Mouse (Mus musculus) heart, embryonic 11.5 days (tissue): ENCODE data around the gene Sufu. TPM values are rescaled to one million over a fixed set of nuclear protein-coding genes. Genes with fewer than 3 reads are reported as not detected.
A peak's percentile ranks its signal among the peaks of the same experiment; 100 is the strongest.

Experiments
- ATAC-seq: fragments of 200-750 bp; cut with Nextera tagmentation; replicated peaks from 2 replicates; pipeline ENCODE4 v1.8.0; 2017; ENCODE audit warnings: moderate library complexity; ENCODE audit not compliant: insufficient number of reproducible peaks, low FRiP score, low TSS enrichment
- H3K27ac ChIP-seq: fragments of 300-500 bp; sonication (generic); 2 replicates; pipeline ENCODE4 v1.5.1; 2014; ENCODE audit warnings: mild to moderate bottlenecking, low read depth, low read length
- H3K27me3 ChIP-seq: fragments of 300-500 bp; sonication (generic); 2 replicates; pipeline ENCODE4 v1.6.1; 2014; ENCODE audit warnings: mild to moderate bottlenecking, low read length, mixed read lengths; ENCODE audit not compliant: control insufficient read depth, insufficient read depth
- H3K36me3 ChIP-seq: fragments of 300-500 bp; sonication (generic); 2 replicates; pipeline ENCODE4 v1.6.1; 2014; ENCODE audit warnings: mild to moderate bottlenecking, low read length, moderate library complexity, mixed read lengths; ENCODE audit not compliant: control insufficient read depth, insufficient read depth
- H3K4me1 ChIP-seq: fragments of 300-500 bp; sonication (generic); 2 replicates; pipeline ENCODE4 v1.6.1; 2014; ENCODE audit warnings: low read length; ENCODE audit not compliant: control insufficient read depth, insufficient read depth
- H3K4me2 ChIP-seq: fragments of 300-500 bp; sonication (generic); 2 replicates; pipeline ENCODE4 v1.6.1; 2014; ENCODE audit warnings: mild to moderate bottlenecking, moderate library complexity
- H3K4me3 ChIP-seq: fragments of 300-500 bp; sonication (generic); 2 replicates; pipeline ENCODE4 v1.5.1; 2014; ENCODE audit warnings: low read depth, low read length
- H3K9ac ChIP-seq: fragments of 300-500 bp; sonication (generic); 2 replicates; pipeline ENCODE4 v1.6.1; 2014; ENCODE audit warnings: mild to moderate bottlenecking, low read depth, low read length, moderate library complexity
- H3K9me3 ChIP-seq: fragments of 300-500 bp; sonication (generic); replicated peaks from 2 replicates; pipeline ENCODE4 v1.6.1; 2016; ENCODE audit warnings: low read length; ENCODE audit not compliant: control insufficient read depth
- WGBS: fragments of 180-500 bp; shearing (Covaris S2); extraction: QIAGEN DNeasy Blood & Tissue Kit; methylation state at CpG from one replicate; pipeline ENCODE4 v1.1.7; 2014; ENCODE audit not compliant: insufficient replicate concordance; 5-methylcytosine and 5-hydroxymethylcytosine counted together
- polyA plus RNA-seq: library from polyadenylated mRNA; unstranded; fragments of >200 nt; fragmentation: Nextera tagmentation; extraction: Ambion mirVana; gene quantifications from 2 replicates; pipeline ENCODE4 v1.2.1, GENCODE M21; 2014

Sufu gene
- polyA plus RNA-seq, 1 experiment from 2014 or later = 21.5 TPM

DNA sequence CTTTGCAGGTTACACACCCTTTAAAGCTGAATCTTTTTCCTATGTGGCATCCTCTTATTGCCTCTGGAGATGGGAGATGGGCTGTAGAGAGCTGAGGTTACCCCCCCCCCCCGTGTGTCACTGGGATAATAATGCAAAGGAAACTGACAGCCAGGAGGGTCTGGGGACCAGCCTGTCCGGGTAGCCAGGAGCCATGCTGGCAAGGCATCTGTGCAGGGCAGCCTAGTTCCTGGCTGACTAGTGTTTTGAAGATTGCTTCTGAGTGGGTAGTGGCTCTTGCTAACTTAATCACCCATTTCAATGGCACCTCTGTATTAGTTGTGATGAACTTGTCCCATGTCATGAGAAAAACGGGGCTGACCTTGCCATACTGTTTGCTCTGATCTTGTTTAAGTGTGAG, 1.7 kb downstream of the Sufu start:
- Histone ChIP-seq H3K4me3 (peak overlapping the region; percentile 73; the same call in 1 of the 2 replicates), H3K36me3 (no peaks in the 10 kb centered on the region), H3K4me2 (peak overlapping the region; percentile 85), H3K9ac (peak overlapping the region; percentile 77; the same call in 1 of the 2 replicates), H3K27me3 (no peaks in the 10 kb centered on the region), H3K27ac (no peak overlapping the region), H3K9me3 (no peaks in the 10 kb centered on the region), H3K4me1 (peaks cover 40% of the 10 kb centered on the region)
- 44% methylated on average over 3 of the region's 3 CpGs for WGBS
- ATAC-seq = no peak

DNA sequence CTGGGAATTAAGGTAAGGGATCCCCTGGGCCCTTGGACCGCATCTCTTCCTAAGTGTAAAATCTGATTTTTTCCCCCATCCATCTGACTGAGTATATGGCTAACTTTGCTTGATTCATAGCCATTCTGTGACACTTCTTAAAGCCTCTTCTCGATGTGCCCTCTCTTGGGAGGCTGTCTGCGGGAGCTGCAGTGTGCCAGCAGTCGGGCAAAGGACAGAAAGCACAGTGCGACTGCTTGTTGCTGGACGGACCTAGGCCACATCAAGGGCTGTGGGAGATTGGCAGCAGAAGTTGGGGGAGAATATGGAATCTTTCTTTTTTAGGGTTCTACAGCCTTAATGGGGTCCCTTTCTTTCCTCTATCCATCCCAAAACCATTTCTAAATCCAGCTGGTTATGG, 2.7 kb downstream of the Sufu start:
- H3K36me3 ChIP-seq = peaks cover 4% of the 10 kb centered on the region; the same call in 1 of the 2 replicates
- no peak overlapping the region for H3K27ac ChIP-seq
- H3K9me3 ChIP-seq = no peaks in the 10 kb centered on the region
- H3K4me3 ChIP-seq = no peak overlapping the region
- H3K27me3 ChIP-seq = no peaks in the 10 kb centered on the region
- peaks cover 31% of the 10 kb centered on the region for H3K4me1 ChIP-seq
- no peak for ATAC-seq
- 0 out of 2 replicates have a peak overlapping the region, but pooled peaks have one; percentile 24 for H3K9ac ChIP-seq
- WGBS = 75% methylated on average over 6 of the region's 6 CpGs
- no peak overlapping the region; the same call in 1 of the 2 replicates for H3K4me2 ChIP-seq

DNA sequence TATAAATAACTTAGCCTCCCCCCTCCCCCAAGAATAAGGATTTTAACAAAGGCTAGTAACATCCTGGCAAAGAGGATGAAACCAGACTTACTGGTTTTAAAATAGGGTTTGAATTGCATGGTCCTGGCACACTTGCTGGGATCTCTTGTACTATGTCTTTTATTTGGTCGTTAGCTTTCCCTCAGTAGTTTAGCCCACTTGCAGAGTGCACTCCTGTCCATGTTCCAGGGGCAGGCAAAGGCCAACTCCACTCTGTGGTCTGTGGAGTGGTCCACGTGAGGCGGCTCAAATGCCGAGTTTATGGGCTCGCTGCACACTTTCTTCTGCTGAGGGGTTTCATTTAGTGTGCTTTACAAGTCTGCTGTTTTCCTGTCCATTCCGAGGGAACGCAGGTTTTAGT, 3.2 kb downstream of the Sufu start:
- Histone ChIP-seq H3K4me2 (no peak overlapping the region), H3K4me3 (no peak overlapping the region), H3K27ac (no peak overlapping the region), H3K36me3 (peaks cover 4% of the 10 kb centered on the region; the same call in 1 of the 2 replicates), H3K27me3 (no peaks in the 10 kb centered on the region), H3K9ac (no peak overlapping the region), H3K9me3 (no peaks in the 10 kb centered on the region), H3K4me1 (peaks cover 28% of the 10 kb centered on the region)
- WGBS = 76% methylated on average over 7 of the region's 7 CpGs
- no peak for ATAC-seq

DNA sequence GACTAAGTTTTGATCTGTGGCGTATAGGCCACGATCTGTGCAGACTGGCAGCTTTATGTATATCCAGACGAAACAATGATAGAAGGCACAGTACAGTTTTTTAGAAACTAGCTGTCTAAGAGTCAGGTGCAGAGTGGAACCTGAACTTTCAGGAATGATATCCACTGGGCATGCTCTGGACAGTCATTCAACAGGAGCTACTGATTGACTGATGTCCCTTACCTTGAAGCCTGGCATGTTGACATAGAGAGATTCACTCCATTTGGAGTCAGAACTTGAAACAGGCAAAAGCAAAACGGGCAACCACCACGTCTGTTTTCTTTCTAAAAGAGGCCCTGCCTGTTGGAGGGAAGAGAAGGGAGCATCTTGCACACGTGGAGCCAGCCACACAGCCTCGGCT, 3.9 kb downstream of the Sufu start:
- peaks cover 4% of the 10 kb centered on the region; the same call in 1 of the 2 replicates for H3K36me3 ChIP-seq
- H3K27me3 ChIP-seq = no peaks in the 10 kb centered on the region
- WGBS = 80% methylated on average over 7 of the region's 7 CpGs
- no peaks in the 10 kb centered on the region for H3K9me3 ChIP-seq
- no peak overlapping the region for H3K9ac ChIP-seq
- no peak for ATAC-seq
- H3K4me1 ChIP-seq = peaks cover 28% of the 10 kb centered on the region
- no peak overlapping the region for H3K4me2 ChIP-seq
- H3K27ac ChIP-seq = no peak overlapping the region
- no peak overlapping the region for H3K4me3 ChIP-seq

DNA sequence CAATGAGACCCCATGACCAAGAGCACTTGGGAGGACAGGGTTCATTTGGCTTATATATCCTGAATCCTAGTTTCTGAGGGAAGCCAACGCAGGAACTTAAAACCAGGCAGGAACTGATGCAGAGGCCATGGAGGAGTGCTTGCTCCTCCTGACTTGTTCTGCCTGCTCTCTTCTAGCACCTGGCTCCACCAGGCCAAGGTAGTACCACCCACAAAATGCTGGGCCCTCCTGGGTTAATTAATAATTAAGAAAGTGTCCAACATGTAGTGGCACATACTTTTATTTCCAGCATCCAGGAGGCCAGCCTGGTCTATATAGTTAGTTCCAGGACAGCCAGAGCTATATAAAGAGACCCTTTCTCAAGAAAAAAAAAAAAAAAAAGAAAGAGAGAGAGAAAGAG, 7.3 kb downstream of the Sufu start:
- no peak overlapping the region for H3K9ac ChIP-seq
- no peak overlapping the region for H3K4me2 ChIP-seq
- peaks cover 7% of the 10 kb centered on the region for H3K36me3 ChIP-seq
- ATAC-seq = no peak
- no peaks in the 10 kb centered on the region for H3K27me3 ChIP-seq
- 85% methylated on average over 1 of the region's 1 CpGs for WGBS
- no peaks in the 10 kb centered on the region for H3K9me3 ChIP-seq
- H3K4me1 ChIP-seq = peaks cover 24% of the 10 kb centered on the region
- H3K4me3 ChIP-seq = no peak overlapping the region
- no peak overlapping the region for H3K27ac ChIP-seq

DNA sequence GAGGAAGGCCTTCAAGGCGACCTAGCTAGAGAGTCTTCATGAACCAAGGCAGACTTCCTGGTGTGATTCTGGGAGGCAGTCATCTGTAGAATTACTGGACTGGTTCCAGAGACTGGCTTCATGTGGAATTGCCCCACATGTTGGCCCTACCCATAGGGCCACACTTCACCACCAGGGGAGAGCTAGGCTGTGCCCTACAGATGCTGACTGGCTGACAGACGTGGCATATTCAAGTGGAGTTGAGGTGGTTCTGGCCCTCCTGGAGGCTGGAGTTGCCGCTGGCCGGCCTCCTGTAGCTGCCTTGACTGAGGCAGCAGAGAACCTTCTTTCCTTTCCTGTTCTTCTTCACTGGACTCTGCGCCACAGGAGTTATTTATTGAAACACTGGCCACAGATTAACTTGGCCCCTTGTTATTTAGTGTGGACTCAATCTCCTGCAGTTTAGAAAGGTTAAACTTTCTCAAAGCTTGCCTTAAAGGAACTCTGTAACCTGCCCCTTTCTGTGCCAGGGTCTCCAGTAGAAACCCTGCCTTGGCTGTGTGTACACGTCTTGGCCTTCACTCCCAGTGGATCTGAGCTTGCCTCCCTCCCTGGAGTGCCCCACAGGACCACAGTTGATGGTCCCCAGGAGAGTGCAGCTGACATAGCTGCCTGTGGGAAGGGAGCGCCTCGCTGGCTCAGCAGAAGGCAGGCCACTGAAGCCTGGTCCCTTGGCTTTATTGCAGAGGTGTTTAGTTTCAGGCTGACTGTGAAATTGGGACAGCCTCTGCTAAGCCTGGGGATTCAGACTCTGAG, 10.1 kb downstream of the Sufu start:
- no peak overlapping the region for H3K4me3 ChIP-seq
- H3K9me3 ChIP-seq = no peaks in the 10 kb centered on the region
- H3K4me2 ChIP-seq = no peak overlapping the region
- WGBS = 62% methylated on average over 8 of the region's 8 CpGs
- H3K27ac ChIP-seq = no peak overlapping the region
- peaks cover 7% of the 10 kb centered on the region for H3K36me3 ChIP-seq
- ATAC-seq = no peak
- H3K27me3 ChIP-seq = no peaks in the 10 kb centered on the region
- no peak overlapping the region for H3K9ac ChIP-seq
- peaks cover 21% of the 10 kb centered on the region for H3K4me1 ChIP-seq

DNA sequence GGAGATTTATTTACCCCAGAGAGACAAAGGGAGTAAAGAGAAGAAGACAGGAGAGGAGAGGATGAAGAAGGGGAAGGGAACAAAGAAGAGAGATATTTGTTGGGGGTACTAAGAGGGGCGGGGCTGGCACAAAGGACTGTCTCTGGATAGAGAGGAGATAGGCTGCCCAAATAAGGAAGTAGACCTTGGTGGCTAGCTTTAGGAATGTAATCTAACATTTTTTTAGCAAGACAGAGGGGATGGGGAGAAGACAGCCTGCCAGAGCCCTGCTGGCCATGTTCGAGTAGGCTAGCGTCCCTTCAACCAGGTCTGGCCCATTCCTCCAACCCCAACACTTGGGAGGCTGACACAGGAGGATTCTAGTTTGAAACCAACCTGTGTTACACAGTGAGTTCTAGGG, 12.8 kb downstream of the Sufu start:
- Histone ChIP-seq H3K4me1 (peaks cover 32% of the 10 kb centered on the region), H3K9me3 (no peaks in the 10 kb centered on the region), H3K36me3 (peaks cover 3% of the 10 kb centered on the region; the same call in 1 of the 2 replicates), H3K27ac (peak overlapping the region; percentile 64), H3K27me3 (no peaks in the 10 kb centered on the region), H3K9ac (no peak overlapping the region), H3K4me3 (no peak overlapping the region), H3K4me2 (peak overlapping the region; percentile 24; the same call in 1 of the 2 replicates)
- no peak for ATAC-seq
- WGBS = 31% methylated on average over 3 of the region's 3 CpGs

DNA sequence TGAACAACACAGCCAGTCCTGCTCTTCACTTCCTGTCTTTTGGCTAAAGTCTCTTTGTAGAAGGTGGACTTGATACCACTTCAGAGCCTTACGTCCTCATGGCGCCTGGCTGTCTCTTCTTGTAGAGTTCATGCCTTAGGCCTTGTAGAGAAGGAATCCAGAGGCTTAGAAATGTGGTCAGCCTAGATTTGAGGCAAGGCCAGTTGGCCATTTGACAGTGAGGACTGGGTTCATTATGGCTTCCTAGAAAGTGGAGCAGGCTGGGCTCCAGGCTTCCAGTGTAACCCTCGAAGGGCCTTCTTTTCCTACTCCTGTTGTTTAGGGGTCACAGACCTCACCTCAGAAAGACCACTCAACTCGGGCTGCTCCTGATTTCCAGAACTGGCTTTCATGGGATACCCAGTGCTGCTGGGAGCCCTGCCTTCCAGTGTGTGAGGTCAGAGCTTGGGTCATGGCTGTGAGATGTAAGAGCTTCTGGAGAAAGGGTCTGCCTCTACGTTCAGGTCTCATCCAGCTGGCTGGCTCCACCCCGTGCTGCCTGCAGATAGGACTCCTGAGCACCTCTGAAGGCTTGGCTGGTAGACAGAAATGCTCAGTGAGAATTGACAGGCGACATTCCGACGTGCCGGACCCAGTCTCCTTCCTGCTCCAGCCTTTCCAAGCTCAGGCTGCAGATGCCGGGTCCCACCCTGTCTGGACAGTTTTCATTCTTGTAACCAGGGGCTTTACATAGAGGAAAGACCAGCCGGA, 15.5 kb downstream of the Sufu start:
- H3K4me1 ChIP-seq = peaks cover 30% of the 10 kb centered on the region
- H3K9me3 ChIP-seq = no peaks in the 10 kb centered on the region
- ATAC-seq = no peak
- peaks cover under 1% of the 10 kb centered on the region; the same call in 1 of the 2 replicates for H3K36me3 ChIP-seq
- no peak overlapping the region for H3K9ac ChIP-seq
- H3K27me3 ChIP-seq = no peaks in the 10 kb centered on the region
- 54% methylated on average over 12 of the region's 12 CpGs for WGBS
- no peak overlapping the region for H3K4me3 ChIP-seq
- no peak overlapping the region for H3K4me2 ChIP-seq
- H3K27ac ChIP-seq = peak overlapping the region; percentile 70
